Mouse (Mus musculus) right cerebral cortex, postnatal 36 days (tissue): ENCODE results near the gene Nxpe5.
"Not testable (repeated sequence)": the region's sequence is repeated elsewhere in the genome, so short reads cannot be mapped to it uniquely, and the experiment has no call there.

Source experiments
- DNase-seq, 2 experiments: peaks; one replicate each; pipeline ENCODE4 v3.0.0; 2022; ENCODE audit warnings: low spot score in 2 of 2, mixed read lengths in 1 of 2

The Nxpe5 gene

DNA sequence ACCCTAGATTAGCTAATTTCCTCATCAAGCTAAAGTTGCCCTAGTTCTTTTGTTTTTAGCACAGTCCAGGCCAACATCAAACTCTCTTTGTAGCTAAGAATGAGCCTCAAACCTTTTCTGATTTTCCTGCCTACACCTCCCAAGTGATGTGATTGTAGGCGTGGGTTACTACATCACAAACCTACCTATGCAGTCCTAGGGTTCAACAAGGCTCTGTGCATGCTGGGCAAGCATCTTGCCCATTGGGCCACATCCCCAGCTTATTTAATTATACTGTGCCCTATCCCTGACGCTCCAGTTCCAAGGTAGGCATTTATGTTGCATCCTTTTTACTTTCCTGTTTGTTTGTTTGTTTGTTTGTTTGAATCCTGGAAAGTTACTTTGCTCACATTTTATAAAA is at the start of gene Nxpe5:
Nxpe5 (plus strand) TSS at position 199 of the 400 bp plus-strand sequence.
- no peak for DNase-seq

DNA sequence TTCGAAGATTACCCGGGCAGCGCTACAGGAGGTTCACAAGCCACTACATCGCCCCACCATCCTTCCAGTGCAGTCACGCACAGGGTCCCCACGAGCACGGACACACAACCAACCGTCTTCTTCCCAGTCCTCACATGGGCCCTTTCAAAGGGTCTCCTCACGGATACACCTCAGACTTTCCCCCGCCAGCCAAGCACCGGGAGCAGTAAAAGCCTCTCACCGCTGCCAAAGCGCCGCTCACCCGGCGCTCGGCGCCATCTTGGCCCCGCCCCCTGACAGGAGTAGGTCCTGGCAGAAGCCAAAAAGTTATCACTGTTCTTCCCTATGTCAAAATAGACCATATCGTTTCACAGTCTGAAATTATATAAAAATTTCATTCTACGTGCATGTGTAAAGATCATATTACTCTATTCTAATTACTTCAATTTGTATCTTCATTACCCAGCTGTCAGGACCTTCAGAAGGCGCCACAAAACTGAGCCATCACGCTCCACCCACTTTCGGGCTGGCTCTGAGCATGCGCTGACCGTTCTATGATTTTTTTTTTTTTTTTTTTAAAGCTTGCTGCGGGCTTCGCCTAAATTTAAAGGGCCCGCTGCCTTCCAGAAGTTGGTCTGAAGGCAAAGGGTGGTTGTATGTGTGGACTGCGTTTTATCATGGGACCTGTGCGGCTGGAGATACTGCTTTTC is 38.6 kb upstream of the Nxpe5 start, which contains the start of the genes Taf6 and Cnpy4:
Taf6 (minus strand) TSS at position 502 of the 689 bp plus-strand sequence.
Cnpy4 (plus strand) TSS at position 536 of the 689 bp plus-strand sequence.
- DNase-seq: peak; percentile 71

- peak; percentile 71 to 82 for DNase-seq
Measured at GRCm38 (mm10) chr5:138187661-138188306, 37.9 kb upstream of the Nxpe5 start.

DNA sequence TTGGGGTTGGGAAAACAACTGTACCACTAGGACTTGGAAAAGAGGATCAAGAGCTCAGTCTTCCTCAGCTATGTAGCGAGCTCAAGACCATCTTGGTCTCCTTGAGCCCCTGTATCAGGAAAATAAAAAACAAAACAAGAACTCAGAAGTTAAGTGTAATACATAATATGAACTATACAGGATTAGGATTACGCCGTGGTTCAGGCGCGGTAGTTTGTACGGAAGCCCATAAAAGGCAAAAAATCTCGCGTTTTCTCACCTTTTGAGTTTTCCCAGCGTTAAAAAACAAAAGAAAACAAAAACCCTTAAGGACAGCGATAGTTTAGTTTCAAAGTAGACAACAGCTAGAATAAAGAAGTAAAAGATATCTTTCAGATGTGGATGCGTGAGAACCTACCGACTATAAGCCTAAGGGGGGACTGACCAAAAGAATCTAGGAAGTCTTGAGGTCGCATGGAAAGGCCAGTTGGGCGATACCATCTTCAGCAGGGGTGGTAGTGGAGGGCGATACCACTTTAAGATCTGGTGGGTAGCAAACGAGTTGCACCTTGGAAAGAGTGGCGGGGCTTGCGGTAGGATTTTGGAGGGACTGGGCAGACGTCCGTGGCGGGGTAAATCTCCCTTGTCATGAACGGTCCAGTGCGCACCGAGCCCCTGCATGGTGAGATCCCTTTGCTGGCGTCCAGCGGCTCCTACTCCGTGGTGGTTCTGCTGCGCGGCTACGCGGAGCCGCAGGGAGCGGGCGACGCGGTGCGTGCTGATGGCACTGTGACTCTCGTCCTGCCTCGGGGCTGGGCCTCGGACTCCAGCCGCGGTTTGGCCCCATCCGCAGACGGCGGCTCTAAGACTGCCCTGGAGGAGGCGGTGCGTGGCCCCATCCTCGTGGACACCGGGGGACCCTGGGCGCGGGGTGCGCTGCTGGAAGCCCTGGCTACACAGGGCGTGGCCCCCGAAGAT is 31.6 kb upstream of the Nxpe5 start, which contains the start of gene Mblac1:
Mblac1 (plus strand) TSS at position 544 of the 957 bp plus-strand sequence.
- peak; percentile 63 to 67 for DNase-seq

DNA sequence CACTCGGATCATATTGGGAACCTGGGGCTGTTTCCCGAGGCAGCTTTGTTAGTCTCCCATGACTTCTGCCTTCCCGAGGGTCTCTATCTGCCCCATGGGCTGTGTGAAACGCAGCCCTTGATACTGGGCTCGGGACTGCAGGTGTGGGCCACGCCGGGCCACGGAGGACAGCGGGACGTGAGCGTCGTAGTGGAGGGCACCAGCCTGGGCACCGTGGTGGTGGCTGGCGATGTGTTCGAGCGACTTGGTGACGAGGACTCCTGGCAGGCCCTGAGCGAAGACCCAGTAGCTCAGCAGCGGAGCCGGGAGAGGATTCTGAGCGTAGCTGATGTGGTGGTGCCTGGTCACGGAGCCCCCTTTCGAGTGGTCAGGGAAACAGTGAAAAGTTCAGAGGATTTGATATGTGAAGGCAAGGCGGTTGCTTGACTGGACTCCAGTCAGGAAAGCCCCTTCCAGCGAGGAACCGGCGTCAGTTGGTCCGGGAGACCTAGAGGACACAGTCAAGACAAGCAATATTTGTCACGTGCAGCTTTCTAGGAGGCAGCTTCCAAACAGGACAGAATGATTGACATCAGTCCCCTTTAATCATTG is 30.8 kb upstream of the Nxpe5 start:
- DNase-seq: no peak

DNA sequence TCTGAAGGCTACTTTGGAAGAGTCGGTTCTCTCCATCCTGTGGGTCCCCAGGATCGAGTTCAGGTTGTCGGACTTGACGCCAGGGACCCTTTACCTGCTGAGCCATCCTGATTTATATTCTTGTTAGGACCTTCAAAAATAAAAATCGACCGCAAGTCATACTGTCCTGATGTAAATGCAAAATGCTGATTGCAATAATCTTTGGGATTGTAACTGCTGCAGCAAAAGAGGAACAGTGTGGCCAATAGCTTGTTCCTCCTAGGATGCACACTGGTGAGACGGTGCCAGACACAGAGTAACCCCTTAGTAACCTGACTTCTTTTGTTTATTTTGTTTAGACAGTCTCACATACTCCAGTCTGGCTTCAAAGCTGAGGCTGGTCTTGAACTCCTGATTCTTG is 30.2 kb upstream of the Nxpe5 start:
- DNase-seq: no peak

GRCm38 (mm10) chr5:138199576-138199975 is 26.1 kb upstream of the Nxpe5 start:
- DNase-seq: no peak

- DNase-seq: no peak
Measured at GRCm38 (mm10) chr5:138202086-138202485, 23.6 kb upstream of the Nxpe5 start.

GRCm38 (mm10) chr5:138207253-138207652 is 18.4 kb upstream of the Nxpe5 start:
- DNase-seq: no peak

- DNase-seq: no peak
Measured at GRCm38 (mm10) chr5:138207873-138208272, 17.8 kb upstream of the Nxpe5 start.

DNA sequence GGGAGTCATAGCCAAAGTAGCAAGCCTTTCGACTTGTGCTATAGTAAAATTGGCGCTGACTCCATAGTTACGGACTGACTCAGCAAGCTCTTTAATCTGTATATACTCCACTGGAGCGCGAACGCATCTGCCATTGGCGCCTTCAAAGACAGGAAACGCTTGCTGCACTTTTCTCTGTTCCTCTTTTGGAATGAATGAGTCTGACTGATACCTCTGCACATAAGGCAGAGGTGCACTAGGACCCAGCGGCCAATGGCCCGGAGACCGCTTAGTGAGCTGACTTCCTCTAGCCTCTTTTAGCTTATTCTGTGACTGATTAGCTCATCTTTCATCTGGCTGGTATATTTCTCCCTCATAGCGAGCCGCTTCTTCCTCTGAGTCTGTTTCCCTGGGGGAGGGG is 9.1 kb upstream of the Nxpe5 start:
- not testable (repeated sequence) for DNase-seq

- DNase-seq: no peak
Measured at GRCm38 (mm10) chr5:138219864-138220263, 5.8 kb upstream of the Nxpe5 start.

GRCm38 (mm10) chr5:138222111-138222510 is 3.6 kb upstream of the Nxpe5 start:
- DNase-seq: peak; percentile 50 to 61

DNA sequence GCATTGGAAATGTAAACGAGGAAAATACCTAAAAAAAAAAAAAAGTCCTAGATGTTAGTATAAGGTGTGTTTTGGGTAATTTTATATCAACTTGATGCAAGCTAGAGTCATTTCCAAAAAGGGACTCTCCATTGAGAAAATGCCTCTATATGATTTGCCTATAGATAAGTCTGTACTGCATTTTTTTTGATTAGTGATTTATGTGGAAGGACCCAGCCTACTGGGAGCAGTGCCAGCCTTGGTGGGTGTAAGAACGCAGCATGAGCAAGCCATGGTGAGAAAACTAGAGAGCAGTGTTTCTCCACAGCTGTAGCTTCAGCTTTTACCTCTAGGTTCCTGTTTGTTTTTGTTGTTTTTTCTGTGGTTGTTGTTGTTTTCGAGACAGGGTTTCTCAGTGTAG is 2.4 kb upstream of the Nxpe5 start:
- no peak for DNase-seq

DNA sequence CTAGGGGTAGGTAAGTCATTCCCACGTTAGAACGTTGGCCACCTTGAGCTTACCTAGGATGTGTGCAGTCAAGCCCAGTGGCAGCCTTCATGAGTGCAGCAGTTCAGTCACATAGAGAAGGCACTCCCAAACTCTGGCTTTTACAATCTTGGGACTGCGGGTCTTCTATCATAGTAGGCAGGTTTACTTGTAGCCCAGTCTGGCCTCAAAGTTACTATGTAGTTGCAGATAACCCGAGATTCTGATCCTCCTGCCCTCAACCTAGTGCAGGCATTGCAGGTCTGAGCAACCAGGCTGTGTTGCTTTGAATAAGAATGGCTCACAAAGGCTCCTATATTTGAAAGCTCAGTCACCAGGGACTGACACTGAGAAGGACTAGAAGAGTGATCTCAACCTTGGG is 793 bp downstream of the Nxpe5 start:
- DNase-seq: no peak

- no peak for DNase-seq
Measured at GRCm38 (mm10) chr5:138227367-138227766, 1.7 kb downstream of the Nxpe5 start.

DNA sequence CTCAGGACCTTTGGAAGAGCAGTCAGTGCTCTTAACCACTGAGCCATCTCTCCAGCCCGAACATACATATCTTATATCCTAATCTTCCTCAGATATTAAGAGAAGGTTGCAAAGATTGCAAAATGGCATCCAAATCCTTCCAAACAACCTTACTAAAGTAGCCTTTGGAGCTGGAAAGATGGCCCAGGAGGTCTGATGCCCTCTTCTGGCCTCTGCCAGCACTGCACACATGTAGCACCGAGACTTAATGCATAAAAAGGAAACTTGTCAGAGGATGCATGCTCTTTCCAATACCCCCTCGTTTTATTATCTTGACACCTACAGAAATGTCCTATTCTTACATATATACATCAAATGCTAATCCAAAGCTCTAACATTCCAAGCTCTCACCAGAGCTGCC is 2.3 kb downstream of the Nxpe5 start:
- no peak for DNase-seq

- no peak for DNase-seq
Measured at GRCm38 (mm10) chr5:138229511-138229910, 3.8 kb downstream of the Nxpe5 start.

- DNase-seq: no peak
Measured at GRCm38 (mm10) chr5:138233778-138234177, 8.1 kb downstream of the Nxpe5 start.

GRCm38 (mm10) chr5:138234224-138234623 is 8.5 kb downstream of the Nxpe5 start:
- DNase-seq: no peak

GRCm38 (mm10) chr5:138241511-138241910 is 15.8 kb downstream of the Nxpe5 start:
- no peak for DNase-seq

- no peak for DNase-seq
Measured at GRCm38 (mm10) chr5:138251144-138251543, 25.4 kb downstream of the Nxpe5 start.
